Comparison of ENCODE assay signal across 15 mouse cellular contexts in genomic region chr12:105929456-105929921, GRCm38 (mm10).
A peak's percentile ranks its signal among the peaks of the same experiment; 100 is the strongest.
DNase-seq lines count a peak whose midpoint lies in the region; ATAC-seq lines count a peak whose summit lies in the region.
"Had no signal": no experiment of that assay in that cellular context is flagged by ENCODE, and none has a peak within 500 bp of the region (broad histone marks: within the 10 kb centered on the region; RNA-seq: fewer than 3 reads in every experiment).

No protein-coding gene starts in this region.

- peak; percentile 51; the same call in 1 of the 2 replicates for ATAC-seq in forebrain, embryonic 11.5 days (replicated peaks; ENCODE audit: low FRiP score)
- ATAC-seq in midbrain, embryonic 11.5 days (ENCODE audit: low FRiP score) = peak; percentile 66; the same call in 1 of the 2 replicates
- ATAC-seq in monocyte, adult 5-6 weeks (replicated peaks; ENCODE audit: insufficient number of reproducible peaks, low FRiP score, low TSS enrichment, poor library complexity, severe bottlenecking) = no peak

- H3K27ac ChIP-seq in forebrain, embryonic 11.5 days (ENCODE audit: low read depth, low read length) = peak overlapping the region; percentile 37; the same call in 1 of the 2 replicates
- H3K27ac ChIP-seq in midbrain, embryonic 11.5 days (ENCODE audit: low read depth, low read length) = no peak overlapping the region
- H3K27ac ChIP-seq: heart, embryonic 15.5 days; limb, embryonic 10.5 days; liver, embryonic 13.5 days; stomach, embryonic 15.5 days had no signal

- no peak overlapping the region for H3K4me2 ChIP-seq in forebrain, embryonic 11.5 days (ENCODE audit: low read depth, low read length, severe bottlenecking)
- H3K4me2 ChIP-seq in midbrain, embryonic 11.5 days = no peak overlapping the region
- H3K4me2 ChIP-seq: heart, embryonic 15.5 days; liver, embryonic 13.5 days; stomach, embryonic 15.5 days had no signal

- H3K4me1 ChIP-seq in forebrain, embryonic 11.5 days (replicated peaks; ENCODE audit: control insufficient read depth, insufficient read depth, low read length) = peaks cover 12% of the 10 kb centered on the region
- H3K4me1 ChIP-seq in midbrain, embryonic 11.5 days (ENCODE audit: control insufficient read depth, insufficient read depth, low read length) = peaks cover 11% of the 10 kb centered on the region; the same call in 1 of the 2 replicates
- H3K4me1 ChIP-seq: heart, embryonic 15.5 days; liver, embryonic 13.5 days; stomach, embryonic 15.5 days had no signal

- H3K4me3 ChIP-seq in forebrain, embryonic 11.5 days (ENCODE audit: low read depth, low read length) = no peak overlapping the region
- H3K4me3 ChIP-seq in midbrain, embryonic 11.5 days (ENCODE audit: low read depth, low read length) = no peak overlapping the region
- H3K4me3 ChIP-seq: heart, embryonic 15.5 days; limb, embryonic 10.5 days; liver, embryonic 13.5 days; stomach, embryonic 15.5 days had no signal

- peaks cover 2% of the 10 kb centered on the region; the same call in 1 of the 2 replicates for H3K9me3 ChIP-seq in forebrain, embryonic 11.5 days (ENCODE audit: control insufficient read depth, low read length)
- peaks cover 3% of the 10 kb centered on the region; the same call in 1 of the 2 replicates for H3K9me3 ChIP-seq in midbrain, embryonic 11.5 days (ENCODE audit: control insufficient read depth, low read length)
- H3K9me3 ChIP-seq: heart, embryonic 15.5 days; limb, embryonic 10.5 days; stomach, embryonic 15.5 days had no signal

- no peaks in the 10 kb centered on the region for H3K27me3 ChIP-seq in forebrain, embryonic 11.5 days (ENCODE audit: control insufficient read depth, insufficient read depth, low read length)
- H3K27me3 ChIP-seq in midbrain, embryonic 11.5 days (ENCODE audit: control insufficient read depth, insufficient read depth, low read length) = no peaks in the 10 kb centered on the region; the same call in 1 of the 2 replicates
- H3K27me3 ChIP-seq: heart, embryonic 15.5 days; liver, embryonic 13.5 days; stomach, embryonic 15.5 days had no signal

- 7% methylated on average over 12 of the region's 12 CpGs for WGBS in forebrain, embryonic 11.5 days
- WGBS in midbrain, embryonic 11.5 days = 14% methylated on average over 12 of the region's 12 CpGs

- peak overlapping the region; percentile 41; the same call in 1 of the 2 replicates for H3K9ac ChIP-seq in forebrain, embryonic 11.5 days (ENCODE audit: low read length)
- H3K9ac ChIP-seq in midbrain, embryonic 11.5 days (ENCODE audit: low read length) = no peak overlapping the region
- H3K9ac ChIP-seq: heart, embryonic 15.5 days; liver, embryonic 13.5 days; stomach, embryonic 15.5 days had no signal

- DNase-seq in ES-CJ7 (ENCODE audit: low read depth, low spot score) (peak; percentile 34), R1 (ENCODE audit: low read depth, low spot score) (peak; percentile 67)
- no peak for DNase-seq in forebrain, embryonic 11.5 days (ENCODE audit: low spot score)
- peak; percentile 88 for DNase-seq in midbrain, embryonic 11.5 days (ENCODE audit: low spot score, missing footprints)
- no peak for DNase-seq in lung, adult 18-20 months
- DNase-seq in right cerebral cortex, postnatal 36 days (ENCODE audit: low spot score in 2 of 2) = no peak
- DNase-seq: adrenal gland, adult 2 months; cerebellum, postnatal 10 days; liver, embryonic 13.5 days; lung, postnatal 10 days; thymus, postnatal 25 days had no signal

- no peaks in the 10 kb centered on the region for H3K36me3 ChIP-seq in forebrain, embryonic 11.5 days (ENCODE audit: control insufficient read depth, insufficient read depth, low read length)
- no peaks in the 10 kb centered on the region for H3K36me3 ChIP-seq in midbrain, embryonic 11.5 days (ENCODE audit: control insufficient read depth, insufficient read depth, low read length)
- H3K36me3 ChIP-seq: heart, embryonic 15.5 days; limb, embryonic 10.5 days; liver, embryonic 13.5 days; stomach, embryonic 15.5 days had no signal

Comparison
In these comparisons a context has a peak if more than half of its experiments do, and no peak if none do; other contexts are left out.
1. DNase-seq: peak in ES-CJ7 (single experiment), R1 (single experiment) and midbrain, embryonic 11.5 days (single experiment); none in forebrain, embryonic 11.5 days (single experiment), lung, adult 18-20 months (0 of 2) and right cerebral cortex, postnatal 36 days (0 of 2).